ENCODE assay signal across 8 mouse cellular contexts in genomic region chr6:118922328-118923211, GRCm38 (mm10).
A peak's percentile ranks its signal among the peaks of the same experiment; 100 is the strongest.
DNase-seq lines count a peak whose midpoint lies in the region; ATAC-seq and TF ChIP-seq lines count a peak whose summit lies in the region.

No protein-coding gene starts in this region.

- H3K79me2 ChIP-seq in liver, adult 2 months (ENCODE audit: control insufficient read depth, insufficient read depth, low read length), result no peaks in the 10 kb centered on the region

- no peak overlapping the region for H3K4me2 ChIP-seq in embryonic facial prominence, embryonic 11.5 days (ENCODE audit: low read depth, low read length)
- H3K4me2 ChIP-seq in kidney, embryonic 16.5 days (replicated peaks; ENCODE audit: low read depth, low read length), result peak overlapping the region; percentile 28; the same call in 1 of the 2 replicates
- H3K4me2 ChIP-seq in stomach, embryonic 14.5 days (replicated peaks; ENCODE audit: low read depth, low read length), result no peak overlapping the region

- no peak overlapping the region for H3K27ac ChIP-seq in embryonic facial prominence, embryonic 11.5 days (replicated peaks; ENCODE audit: low read depth, low read length)
- no peak overlapping the region for H3K27ac ChIP-seq in heart, embryonic 10.5 days
- H3K27ac ChIP-seq in kidney, embryonic 16.5 days (ENCODE audit: low read length), result no peak overlapping the region
- no peak overlapping the region for H3K27ac ChIP-seq in liver, adult 2 months (replicated peaks; ENCODE audit: insufficient read depth, low read depth, low read length)
- H3K27ac ChIP-seq in stomach, embryonic 14.5 days (ENCODE audit: low read length), result no peak overlapping the region

- H3K4me1 ChIP-seq in embryonic facial prominence, embryonic 11.5 days (ENCODE audit: control insufficient read depth, insufficient read depth, low read length), result no peaks in the 10 kb centered on the region; the same call in 1 of the 2 replicates
- H3K4me1 ChIP-seq in heart, embryonic 10.5 days, result peaks cover 66% of the 10 kb centered on the region
- no peaks in the 10 kb centered on the region for H3K4me1 ChIP-seq in kidney, embryonic 16.5 days (ENCODE audit: insufficient read depth, low read length)
- H3K4me1 ChIP-seq in liver, adult 2 months (ENCODE audit: control insufficient read depth, insufficient read depth, low read length), result no peaks in the 10 kb centered on the region
- no peaks in the 10 kb centered on the region; the same call in 1 of the 2 replicates for H3K4me1 ChIP-seq in stomach, embryonic 14.5 days (ENCODE audit: control insufficient read depth, insufficient read depth, low read length)

- WGBS in embryonic facial prominence, embryonic 11.5 days, result 29% methylated on average over 13 of the region's 13 CpGs
- WGBS in heart, embryonic 10.5 days, result 24% methylated on average over 13 of the region's 13 CpGs
- 21% methylated on average over 13 of the region's 13 CpGs for WGBS in kidney, embryonic 16.5 days
- 28% methylated on average over 13 of the region's 13 CpGs for WGBS in liver, adult 2 months
- WGBS in stomach, embryonic 14.5 days, result 15% methylated on average over 13 of the region's 13 CpGs

- no peaks in the 10 kb centered on the region for H3K36me3 ChIP-seq in embryonic facial prominence, embryonic 11.5 days (replicated peaks; ENCODE audit: control insufficient read depth, insufficient read depth, low read depth, low read length)
- no peaks in the 10 kb centered on the region for H3K36me3 ChIP-seq in heart, embryonic 10.5 days
- H3K36me3 ChIP-seq in kidney, embryonic 16.5 days (ENCODE audit: insufficient read depth, low read length), result no peaks in the 10 kb centered on the region
- no peaks in the 10 kb centered on the region for H3K36me3 ChIP-seq in liver, adult 2 months (ENCODE audit: control insufficient read depth, insufficient read depth, low read length)
- no peaks in the 10 kb centered on the region for H3K36me3 ChIP-seq in stomach, embryonic 14.5 days (ENCODE audit: control insufficient read depth, insufficient read depth, low read length)

- H3K27me3 ChIP-seq in embryonic facial prominence, embryonic 11.5 days (ENCODE audit: control insufficient read depth, insufficient read depth, low read length), result no peaks in the 10 kb centered on the region
- no peaks in the 10 kb centered on the region for H3K27me3 ChIP-seq in heart, embryonic 10.5 days (ENCODE audit: insufficient read depth, poor library complexity, severe bottlenecking)
- H3K27me3 ChIP-seq in kidney, embryonic 16.5 days (ENCODE audit: insufficient read depth, low read length), result no peaks in the 10 kb centered on the region
- H3K27me3 ChIP-seq in liver, adult 2 months (ENCODE audit: control insufficient read depth, insufficient read depth, low read length), result no peaks in the 10 kb centered on the region
- no peaks in the 10 kb centered on the region for H3K27me3 ChIP-seq in stomach, embryonic 14.5 days (ENCODE audit: control insufficient read depth, insufficient read depth, low read length)

- TF ChIP-seq POLR2A in liver, adult 2 months (IDR thresholded peaks at IDR 0.05; ENCODE audit: extremely low read depth, insufficient read depth, low read length), result no peak

- TF ChIP-seq CTCF in liver, adult 2 months (IDR thresholded peaks at IDR 0.05; ENCODE audit: low read depth, low read length), result peak; percentile 95

- H3K4me3 ChIP-seq in embryonic facial prominence, embryonic 11.5 days (ENCODE audit: low read depth, low read length), result no peak overlapping the region
- H3K4me3 ChIP-seq in heart, embryonic 10.5 days, result peak overlapping the region; percentile 3; the same call in 1 of the 2 replicates
- H3K4me3 ChIP-seq in kidney, embryonic 16.5 days (ENCODE audit: low read length), result no peak overlapping the region
- H3K4me3 ChIP-seq in liver, adult 2 months (ENCODE audit: insufficient read depth, low read depth, low read length), result no peak overlapping the region
- H3K4me3 ChIP-seq in stomach, embryonic 14.5 days (ENCODE audit: low read depth, low read length), result no peak overlapping the region

- peak; percentile 55 for DNase-seq in A20 (ENCODE audit: low read depth, low spot score)
- DNase-seq in adrenal gland, postnatal 36 days, result peak; percentile 82 to 84
- DNase-seq in embryonic facial prominence, embryonic 11.5 days (ENCODE audit: low spot score), result peak; percentile 88
- DNase-seq in heart, embryonic 10.5 days (ENCODE audit: low spot score), result peak; percentile 81
- DNase-seq in liver, adult 2 months (ENCODE audit: extremely low read depth, low read depth, low spot score), result peak; percentile 30
- peak; percentile 84 for DNase-seq in neural tube, embryonic 10.5 days (ENCODE audit: extremely low spot score, low spot score)

- no peaks in the 10 kb centered on the region for H3K9me3 ChIP-seq in embryonic facial prominence, embryonic 11.5 days (replicated peaks; ENCODE audit: control insufficient read depth, low read length)
- no peaks in the 10 kb centered on the region for H3K9me3 ChIP-seq in heart, embryonic 10.5 days
- H3K9me3 ChIP-seq in kidney, embryonic 16.5 days (ENCODE audit: low read length), result no peaks in the 10 kb centered on the region
- no peaks in the 10 kb centered on the region for H3K9me3 ChIP-seq in stomach, embryonic 14.5 days (ENCODE audit: control insufficient read depth, low read depth, low read length)

- no peak; the same call in 1 of the 2 replicates for ATAC-seq in embryonic facial prominence, embryonic 11.5 days (replicated peaks; ENCODE audit: insufficient number of reproducible peaks, low FRiP score, low TSS enrichment, low read depth)
- ATAC-seq in kidney, embryonic 16.5 days (ENCODE audit: low FRiP score, low TSS enrichment), result peak; percentile 82
- ATAC-seq in stomach, embryonic 14.5 days (ENCODE audit: insufficient number of reproducible peaks, insufficient read depth, low FRiP score, low read depth), result peak; percentile 65; the same call in 1 of the 2 replicates

- no peak overlapping the region for H3K9ac ChIP-seq in embryonic facial prominence, embryonic 11.5 days (replicated peaks; ENCODE audit: low read length)
- H3K9ac ChIP-seq in kidney, embryonic 16.5 days (replicated peaks; ENCODE audit: low read length), result no peak overlapping the region
- H3K9ac ChIP-seq in liver, adult 2 months (ENCODE audit: low read depth, low read length), result no peak overlapping the region
- no peak overlapping the region for H3K9ac ChIP-seq in stomach, embryonic 14.5 days (replicated peaks; ENCODE audit: low read depth, low read length)

Comparison
In these comparisons a context has a peak if more than half of its experiments do, and no peak if none do; other contexts are left out.
1. DNase-seq: peak in every context shown above with its lines; median percentile 88 in embryonic facial prominence, embryonic 11.5 days; 84 in neural tube, embryonic 10.5 days; 83 in adrenal gland, postnatal 36 days; 81 in heart, embryonic 10.5 days; 55 in A20; 30 in liver, adult 2 months.